Mouse (Mus musculus) cortical plate, adult 2 months (tissue): ENCODE data around the gene Meaf6.

Experiments used
- CTCF ChIP-seq: fragments of 200-500 bp; IDR thresholded peaks from 2 replicates; pipeline ENCODE4 v1.5.1; 2011; ENCODE audit warnings: mild to moderate bottlenecking, control low read depth, low read length; ENCODE audit not compliant: insufficient read depth; ENCODE audit errors: extremely low read depth
- POLR2A ChIP-seq: fragments of 200-500 bp; IDR thresholded peaks from 2 replicates; pipeline ENCODE4 v1.6.1; 2011; ENCODE audit warnings: mild to moderate bottlenecking, low read length, control low read depth; ENCODE audit not compliant: insufficient read depth; ENCODE audit errors: extremely low read depth

DNA sequence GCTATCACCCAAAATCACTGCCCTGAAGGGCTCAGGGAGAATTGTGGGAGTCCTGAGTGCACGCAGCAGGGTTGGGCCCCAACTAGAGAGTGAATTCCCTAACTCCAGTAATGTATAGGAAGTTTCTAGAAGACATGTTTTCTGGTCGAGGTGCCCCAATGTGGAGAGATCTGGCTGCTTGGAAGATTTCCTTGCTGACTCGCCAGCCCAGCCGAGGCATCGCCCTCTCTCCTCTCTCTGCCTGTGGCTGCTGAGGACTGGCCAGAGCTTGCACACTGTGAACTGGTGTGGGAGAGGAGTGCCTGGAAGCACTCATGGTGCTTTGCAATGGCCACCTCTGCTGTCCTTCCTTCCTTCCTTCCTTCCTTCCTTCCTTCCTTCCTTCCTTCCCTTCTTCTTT, 49.7 kb downstream of the Meaf6 start:
- no peak for TF ChIP-seq POLR2A
- TF ChIP-seq CTCF, result no peak
